Mouse (Mus musculus): ENCODE measurements around the gene Grk5.
A peak's percentile ranks its signal among the peaks of the same experiment; 100 is the strongest.

The Grk5 gene

GRCm38 (mm10) chr19:61064386-61064785 is 174.8 kb downstream of the Grk5 start:
- DNase-seq (ENCODE audit: low read depth) = peak; percentile 31

- DNase-seq (ENCODE audit: low read depth) = peak; percentile 31
These were observed 175.5 kb downstream of the Grk5 start for GRCm38 (mm10) chr19:61065011-61065410.

- DNase-seq (ENCODE audit: low read depth) = peak; percentile 8
These were observed 189.1 kb downstream of the Grk5 start for GRCm38 (mm10) chr19:61078622-61079021.

- peak; percentile 51 for DNase-seq (ENCODE audit: low read depth)
These were observed 190.8 kb downstream of the Grk5 start for GRCm38 (mm10) chr19:61080251-61080749.

GRCm38 (mm10) chr19:61083006-61083405 is 193.5 kb downstream of the Grk5 start:
- no peak for DNase-seq (ENCODE audit: low read depth)

GRCm38 (mm10) chr19:61084149-61084940 is 194.8 kb downstream of the Grk5 start:
- DNase-seq (ENCODE audit: low read depth) = peak; percentile 94

- DNase-seq (ENCODE audit: low read depth) = no peak
These were observed 195.7 kb downstream of the Grk5 start for GRCm38 (mm10) chr19:61085217-61085616.

- DNase-seq (ENCODE audit: low read depth) = no peak
These were observed 198.2 kb downstream of the Grk5 start for GRCm38 (mm10) chr19:61087781-61088180.

GRCm38 (mm10) chr19:61089001-61089400 is 199.5 kb downstream of the Grk5 start:
- no peak for DNase-seq (ENCODE audit: low read depth)

GRCm38 (mm10) chr19:61090541-61090940 is 201.0 kb downstream of the Grk5 start:
- DNase-seq (ENCODE audit: low read depth) = no peak

GRCm38 (mm10) chr19:61096776-61097175 is 207.2 kb downstream of the Grk5 start:
- no peak for DNase-seq (ENCODE audit: low read depth)

GRCm38 (mm10) chr19:61097764-61098163 is 208.2 kb downstream of the Grk5 start:
- peak; percentile 65 for DNase-seq (ENCODE audit: low read depth)

GRCm38 (mm10) chr19:61110184-61110583 is 220.6 kb downstream of the Grk5 start:
- DNase-seq (ENCODE audit: low read depth) = peak; percentile 13

- no peak for DNase-seq (ENCODE audit: low read depth)
These were observed 241.5 kb downstream of the Grk5 start for GRCm38 (mm10) chr19:61131096-61131495.

GRCm38 (mm10) chr19:61138655-61139054 is 249.1 kb downstream of the Grk5 start:
- no peak for DNase-seq (ENCODE audit: low read depth)

GRCm38 (mm10) chr19:61140342-61141206 is 251.0 kb downstream of the Grk5 start, which contains the start of gene Zfp950:
Gene Zfp950 (minus strand): TSS chr19:61140840.
- DNase-seq (ENCODE audit: low read depth) = peak; percentile 97

GRCm38 (mm10) chr19:61141299-61141698 is 251.8 kb downstream of the Grk5 start:
- DNase-seq (ENCODE audit: low read depth) = no peak
